Mouse (Mus musculus): ENCODE data around the gene Vangl1. TPM values are rescaled to one million over a fixed set of nuclear protein-coding genes. Genes with fewer than 3 reads are reported as not detected.

The Vangl1 gene
- polyA plus RNA-seq (2014; fragmentation: Illumina TruSeq; extraction: RNeasy Lipid Tissue Mini Kit (QIAGEN cat#74804); ENCODE audit: low read depth, low replicate concordance), result 5.9 TPM

GRCm38 (mm10) chr3:102203781-102204721 is at the start of gene Vangl1:
TSS of gene Vangl1 (minus strand) at chr3:102204693.

Other genes starting within 250 kb of the Vangl1 start
- gene Nhlh2, start 194.6 kb downstream of the Vangl1 start, polyA plus RNA-seq (2014; fragmentation: Illumina TruSeq; extraction: RNeasy Lipid Tissue Mini Kit (QIAGEN cat#74804); ENCODE audit: low read depth, low replicate concordance), result not detected
- 1.2 TPM for gene Casq2, start 118.3 kb downstream of the Vangl1 start, polyA plus RNA-seq (2014; fragmentation: Illumina TruSeq; extraction: RNeasy Lipid Tissue Mini Kit (QIAGEN cat#74804); ENCODE audit: low read depth, low replicate concordance)

Measured in kidney, adult 10 weeks (tissue).